Mouse (Mus musculus): Measurements from ENCODE around the gene Pah.

DNA sequence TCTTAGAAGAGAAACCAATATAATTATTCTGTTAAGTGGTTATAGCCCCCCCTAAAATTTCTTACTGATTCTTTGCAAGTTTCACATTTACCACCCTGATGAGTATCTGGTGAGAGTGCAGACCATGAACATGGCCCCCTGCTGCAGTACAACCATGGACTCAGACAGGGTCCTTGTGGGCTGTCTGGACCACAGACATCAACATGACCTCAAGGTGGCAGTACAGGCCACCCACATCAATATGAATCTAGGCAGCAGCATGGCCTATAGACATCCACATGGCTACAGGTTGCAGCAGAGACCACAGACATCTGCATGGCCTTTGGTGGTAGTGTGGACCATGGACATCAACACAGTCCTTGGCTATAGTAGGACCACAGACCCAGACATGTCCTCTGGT, 8.5 kb upstream of the Pah start:
- TF ChIP-seq CTCF (IDR thresholded peaks at IDR 0.05; ENCODE audit: extremely low read depth, insufficient read depth, insufficient read length, insufficient replicate concordance) = no peak
- no peak for TF ChIP-seq POLR2A (IDR thresholded peaks at IDR 0.05; ENCODE audit: low read depth, low read length)

Measured in spleen, adult 2 months (tissue).